Mouse (Mus musculus) kidney, embryonic 14.5 days (tissue): ENCODE results near the gene Kcnq2. TPM values are rescaled to one million over a fixed set of nuclear protein-coding genes. Genes with fewer than 3 reads are reported as not detected.
A peak's percentile ranks its signal among the peaks of the same experiment; 100 is the strongest.

Experiments used
- ATAC-seq: fragments of 200-750 bp; cut with Nextera tagmentation; 2 replicates; pipeline ENCODE4 v1.8.0; 2017; ENCODE audit warnings: moderate number of reproducible peaks, mild to moderate bottlenecking, moderate TSS enrichment, moderate library complexity; ENCODE audit not compliant: low FRiP score, low TSS enrichment
- H3K27ac ChIP-seq: fragments of 300-500 bp; sonication (generic); 2 replicates; pipeline ENCODE4 v1.5.1; 2014; ENCODE audit warnings: low read depth, mild to moderate bottlenecking, low read length, moderate library complexity, mixed read lengths
- H3K27me3 ChIP-seq: fragments of 300-500 bp; sonication (generic); 2 replicates; pipeline ENCODE4 v1.6.1; 2014; ENCODE audit warnings: mild to moderate bottlenecking, low read length; ENCODE audit not compliant: control insufficient read depth, insufficient read depth
- H3K36me3 ChIP-seq: fragments of 300-500 bp; sonication (generic); 2 replicates; pipeline ENCODE4 v1.6.1; 2014; ENCODE audit warnings: low read length, mixed read lengths; ENCODE audit not compliant: control insufficient read depth, insufficient read depth
- H3K4me1 ChIP-seq: fragments of 300-500 bp; sonication (generic); 2 replicates; pipeline ENCODE4 v1.6.1; 2014; ENCODE audit warnings: low read length, mixed read lengths; ENCODE audit not compliant: control insufficient read depth, insufficient read depth
- H3K4me2 ChIP-seq: fragments of 300-500 bp; sonication (generic); replicated peaks from 2 replicates; pipeline ENCODE4 v1.6.1; 2014; ENCODE audit warnings: low read depth, mild to moderate bottlenecking, low read length
- H3K4me3 ChIP-seq: fragments of 300-500 bp; sonication (generic); 2 replicates; pipeline ENCODE4 v1.5.1; 2014; ENCODE audit warnings: mild to moderate bottlenecking, low read length
- H3K9ac ChIP-seq: fragments of 300-500 bp; sonication (generic); 2 replicates; pipeline ENCODE4 v1.6.1; 2014; ENCODE audit warnings: low read depth, mild to moderate bottlenecking, low read length, moderate library complexity
- H3K9me3 ChIP-seq: fragments of 300-500 bp; sonication (generic); 2 replicates; pipeline ENCODE4 v1.6.1; 2016; ENCODE audit warnings: low read length; ENCODE audit not compliant: control insufficient read depth
- WGBS: fragments of 180-500 bp; shearing (Covaris S2); extraction: QIAGEN DNeasy Blood & Tissue Kit; methylation state at CpG from one replicate; pipeline ENCODE4 v1.1.7; 2014; 5-methylcytosine and 5-hydroxymethylcytosine counted together
- polyA plus RNA-seq: library from polyadenylated mRNA; unstranded; fragments of >200 nt; fragmentation: Nextera tagmentation; extraction: Ambion mirVana; gene quantifications from 2 replicates; pipeline ENCODE4 v1.2.1, GENCODE M21; 2014

Kcnq2 gene
- polyA plus RNA-seq, 1 experiment from 2014 or later = not detected

DNA sequence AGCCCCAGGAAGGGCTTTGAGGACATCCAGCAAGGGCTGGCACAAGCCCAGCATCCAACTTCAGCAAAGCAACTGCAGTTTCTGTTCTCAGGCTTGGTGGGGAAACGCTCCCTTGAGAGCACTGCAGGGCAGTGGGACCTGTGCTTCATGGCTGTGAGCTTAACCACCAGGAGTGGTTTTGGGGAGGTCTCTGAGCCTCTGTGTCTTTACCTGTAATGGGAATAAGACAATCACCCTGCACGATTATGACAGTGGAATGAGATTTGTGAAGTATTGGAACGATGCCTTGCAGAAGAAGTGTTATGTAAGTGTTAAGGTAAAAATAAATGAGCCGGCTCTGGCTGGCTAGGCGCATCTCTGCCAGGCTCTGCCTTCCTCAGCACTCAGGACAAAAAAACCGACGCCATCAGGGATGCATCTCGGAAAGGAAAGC, 7.6 kb upstream of the Kcnq2 start:
- WGBS = 60% methylated on average over 8 of the region's 8 CpGs
- ATAC-seq = no peak
- H3K4me1 ChIP-seq = no peaks in the 10 kb centered on the region
- no peaks in the 10 kb centered on the region for H3K36me3 ChIP-seq
- H3K27me3 ChIP-seq = peaks cover 15% of the 10 kb centered on the region
- no peaks in the 10 kb centered on the region for H3K9me3 ChIP-seq
- H3K4me3 ChIP-seq = no peak overlapping the region
- no peak overlapping the region for H3K27ac ChIP-seq
- H3K4me2 ChIP-seq = no peak overlapping the region
- no peak overlapping the region for H3K9ac ChIP-seq

DNA sequence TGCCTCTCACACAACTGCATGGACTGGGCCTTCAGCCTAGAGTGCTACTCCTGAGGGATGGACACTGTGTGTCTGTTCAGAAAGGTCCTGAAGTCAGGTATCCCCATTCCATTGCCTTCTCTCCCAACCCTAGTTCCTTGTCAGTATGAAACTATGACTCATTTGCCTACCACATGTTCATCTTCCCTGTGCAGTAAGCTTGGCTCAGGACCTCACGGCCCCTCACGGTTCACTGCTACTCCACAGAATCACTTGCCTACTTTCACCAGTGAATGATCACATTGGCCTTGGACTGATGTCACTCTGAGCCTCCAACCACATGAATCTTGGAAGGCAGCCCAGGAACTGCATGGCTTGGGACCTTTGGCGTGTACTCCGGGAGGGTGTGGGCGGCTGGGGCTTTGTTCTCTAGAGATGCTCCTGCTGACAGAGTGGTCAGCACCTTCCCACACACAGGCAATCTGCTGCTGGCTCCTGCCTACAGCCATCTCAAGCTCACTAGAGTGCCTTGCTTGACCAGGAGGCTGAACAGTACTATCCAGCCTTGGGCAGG, 4.6 kb upstream of the Kcnq2 start:
- H3K27me3 ChIP-seq = peaks cover 28% of the 10 kb centered on the region
- no peak for ATAC-seq
- no peaks in the 10 kb centered on the region for H3K36me3 ChIP-seq
- no peak overlapping the region for H3K9ac ChIP-seq
- WGBS = 89% methylated on average over 5 of the region's 5 CpGs
- H3K4me2 ChIP-seq = no peak overlapping the region
- H3K9me3 ChIP-seq = no peaks in the 10 kb centered on the region
- H3K27ac ChIP-seq = no peak overlapping the region
- no peaks in the 10 kb centered on the region for H3K4me1 ChIP-seq
- no peak overlapping the region for H3K4me3 ChIP-seq

DNA sequence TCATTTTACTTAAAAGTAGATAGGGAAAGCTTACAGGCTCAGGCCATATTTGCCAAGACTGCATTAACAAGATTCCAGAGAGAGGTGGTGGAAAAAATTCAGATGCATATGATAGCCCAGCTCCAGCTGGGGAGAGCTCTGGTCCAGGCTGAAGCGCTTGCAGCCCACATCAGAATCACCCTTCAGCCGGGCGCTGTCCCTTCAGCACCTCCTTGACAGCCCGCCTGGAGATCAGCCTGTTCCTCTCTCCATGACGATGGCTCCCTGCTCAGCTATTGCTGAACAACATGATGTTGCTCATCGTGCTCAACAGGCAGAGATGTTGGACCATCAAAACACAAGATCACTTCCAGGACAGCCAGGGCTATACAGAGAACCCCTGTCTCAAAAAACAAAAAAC, 1.8 kb upstream of the Kcnq2 start:
- Histone ChIP-seq H3K36me3 (no peaks in the 10 kb centered on the region), H3K4me2 (no peak overlapping the region), H3K27me3 (peaks cover 56% of the 10 kb centered on the region), H3K27ac (no peak overlapping the region), H3K4me3 (no peak overlapping the region), H3K9me3 (no peaks in the 10 kb centered on the region), H3K9ac (no peak overlapping the region), H3K4me1 (0 out of 2 replicates have a peak, but pooled peaks cover 3% of the 10 kb centered on the region)
- no peak for ATAC-seq
- 3% methylated on average over 6 of the region's 6 CpGs for WGBS

DNA sequence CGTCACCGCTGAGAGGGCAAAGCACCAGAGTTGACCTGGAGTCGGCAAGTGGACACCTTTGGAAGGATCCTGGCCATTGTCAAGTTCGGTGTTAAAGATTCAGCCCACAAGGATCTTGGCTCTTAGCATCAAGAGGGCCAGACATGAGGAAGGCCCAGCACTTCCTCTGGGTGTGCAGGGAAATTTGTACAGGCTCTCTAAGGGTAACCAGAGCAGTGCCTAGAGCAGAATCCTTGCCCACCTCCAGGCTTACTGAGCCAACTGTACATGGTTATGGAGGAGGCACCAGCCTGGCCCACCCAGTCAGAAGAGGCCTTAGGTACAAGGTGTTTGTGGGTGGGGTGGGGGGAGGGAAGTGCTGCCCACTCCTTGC, 332 bp upstream of the Kcnq2 start:
- Histone ChIP-seq H3K4me3 (peak overlapping the region; percentile 38; the same call in 1 of the 2 replicates), H3K4me1 (0 out of 2 replicates have a peak, but pooled peaks cover 3% of the 10 kb centered on the region), H3K4me2 (no peak overlapping the region; the same call in 1 of the 2 replicates), H3K9me3 (no peaks in the 10 kb centered on the region), H3K27ac (no peak overlapping the region), H3K27me3 (peaks cover 61% of the 10 kb centered on the region), H3K9ac (no peak overlapping the region), H3K36me3 (no peaks in the 10 kb centered on the region)
- 7% methylated on average over 4 of the region's 4 CpGs for WGBS
- ATAC-seq = no peak

DNA sequence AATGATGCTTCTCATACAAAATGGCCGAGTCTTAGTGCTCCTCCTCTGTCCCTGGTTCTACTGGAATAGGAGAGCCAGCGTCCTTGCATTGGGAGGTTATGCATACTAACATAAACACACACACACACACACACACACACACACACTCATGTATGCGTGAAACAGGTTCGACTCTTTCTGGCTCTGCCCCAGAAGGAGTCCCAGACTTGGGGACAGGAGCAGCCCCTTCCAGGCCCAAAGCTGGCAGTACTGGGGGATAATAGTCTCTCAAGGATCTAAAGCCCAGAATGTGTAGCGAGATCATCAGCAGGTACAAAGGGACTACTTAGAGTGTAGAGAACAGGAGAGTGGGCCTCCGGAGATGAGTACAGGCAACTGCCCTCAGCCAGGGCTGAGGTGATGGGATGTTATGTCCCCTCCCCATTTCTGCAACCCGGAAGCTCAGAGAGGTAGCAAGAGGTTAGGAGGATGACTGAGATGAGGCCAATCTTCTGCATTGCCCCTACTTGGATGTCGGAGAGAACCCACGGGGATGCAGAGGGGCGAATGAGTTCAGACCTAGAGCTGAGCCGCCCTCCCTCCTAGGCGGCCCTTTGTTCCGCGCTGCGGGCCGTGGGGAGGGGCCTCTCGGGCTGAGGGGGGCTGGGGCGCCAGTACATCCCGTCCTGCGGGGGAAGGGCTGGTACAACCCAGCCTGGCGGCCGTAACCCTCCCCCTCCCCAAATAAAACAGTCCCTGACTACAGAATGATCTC, 1.1 kb downstream of the Kcnq2 start:
- WGBS = 9% methylated on average over 21 of the region's 22 CpGs
- Histone ChIP-seq H3K27ac (no peak overlapping the region), H3K9ac (no peak overlapping the region), H3K27me3 (peaks cover 56% of the 10 kb centered on the region), H3K4me3 (peak overlapping the region; percentile 38), H3K4me2 (peak overlapping the region; percentile 62), H3K4me1 (0 out of 2 replicates have a peak, but pooled peaks cover 3% of the 10 kb centered on the region), H3K9me3 (no peaks in the 10 kb centered on the region), H3K36me3 (no peaks in the 10 kb centered on the region)
- ATAC-seq = peak; percentile 80; the same call in 1 of the 2 replicates

DNA sequence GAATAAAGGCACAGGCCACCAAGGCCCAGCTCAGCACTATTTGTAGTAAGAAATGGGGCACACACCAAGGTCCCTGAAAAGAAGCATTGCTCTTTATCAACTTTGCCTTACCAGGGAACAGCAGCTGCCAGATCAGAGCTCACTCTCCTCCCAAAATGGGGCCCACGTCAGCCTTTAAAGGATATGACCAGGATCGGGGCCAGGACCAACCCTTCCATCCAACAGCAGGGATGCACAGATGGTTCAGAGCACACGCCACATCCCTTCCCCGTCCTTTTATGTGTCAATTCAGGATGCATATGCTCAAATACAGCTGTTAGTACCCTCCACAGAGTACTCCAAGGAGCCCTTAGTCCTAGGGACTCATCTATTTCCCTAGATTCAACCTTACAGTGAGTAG, 4.9 kb downstream of the Kcnq2 start:
- Histone ChIP-seq H3K36me3 (no peaks in the 10 kb centered on the region), H3K4me3 (no peak overlapping the region), H3K27ac (no peak overlapping the region), H3K4me1 (0 out of 2 replicates have a peak, but pooled peaks cover 3% of the 10 kb centered on the region), H3K9ac (no peak overlapping the region), H3K27me3 (peaks cover 37% of the 10 kb centered on the region), H3K9me3 (no peaks in the 10 kb centered on the region), H3K4me2 (no peak overlapping the region)
- ATAC-seq = no peak
- 72% methylated on average over 4 of the region's 4 CpGs for WGBS

DNA sequence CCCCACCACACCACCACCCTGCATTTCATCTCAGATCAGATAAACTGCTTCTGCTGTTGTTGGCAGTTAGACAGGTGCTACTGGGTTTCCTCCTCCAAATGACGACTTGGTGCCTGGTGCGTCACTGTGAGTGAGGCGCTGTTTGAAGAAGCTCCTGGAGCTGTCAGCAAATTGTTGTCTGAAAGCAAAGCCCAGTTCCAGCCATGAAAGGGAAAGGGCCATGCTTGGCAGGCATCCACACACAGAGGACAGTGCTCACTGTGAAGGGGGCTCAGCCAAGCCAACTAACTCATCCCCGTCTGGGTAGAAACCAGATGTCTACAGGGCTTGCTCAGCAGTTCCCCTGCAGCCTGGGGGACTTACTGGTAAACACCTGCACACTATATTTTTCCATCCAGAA, 6.1 kb downstream of the Kcnq2 start:
- Histone ChIP-seq H3K4me2 (no peak overlapping the region), H3K9me3 (no peaks in the 10 kb centered on the region), H3K36me3 (no peaks in the 10 kb centered on the region), H3K9ac (no peak overlapping the region), H3K27me3 (peaks cover 25% of the 10 kb centered on the region), H3K27ac (no peak overlapping the region), H3K4me3 (no peak overlapping the region), H3K4me1 (no peaks in the 10 kb centered on the region)
- no peak for ATAC-seq
- 84% methylated on average over 4 of the region's 4 CpGs for WGBS

DNA sequence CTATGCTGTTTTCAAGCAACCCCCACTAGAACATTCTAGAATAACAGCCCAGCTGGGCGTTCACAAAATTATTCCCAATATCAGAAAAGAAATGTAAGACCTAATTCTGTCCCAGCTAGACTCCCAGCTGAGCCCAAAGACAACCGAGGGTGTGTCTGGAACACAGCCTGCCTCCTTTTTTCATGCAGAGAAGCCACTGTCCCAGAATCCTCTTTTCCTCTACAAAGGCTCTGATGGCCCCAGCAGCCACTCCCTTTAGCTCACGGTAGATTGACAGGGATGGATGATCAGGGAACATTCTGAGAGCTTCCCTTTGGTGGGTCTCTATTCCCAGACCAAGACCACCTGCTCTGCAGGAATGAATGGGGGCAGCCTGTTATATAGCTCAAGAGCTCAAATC, 7.3 kb downstream of the Kcnq2 start:
- no peak overlapping the region for H3K4me3 ChIP-seq
- H3K36me3 ChIP-seq = no peaks in the 10 kb centered on the region
- no peak overlapping the region for H3K27ac ChIP-seq
- H3K9me3 ChIP-seq = no peaks in the 10 kb centered on the region
- ATAC-seq = no peak
- no peak overlapping the region for H3K4me2 ChIP-seq
- no peaks in the 10 kb centered on the region for H3K4me1 ChIP-seq
- 45% methylated on average over 3 of the region's 3 CpGs for WGBS
- H3K27me3 ChIP-seq = peaks cover 13% of the 10 kb centered on the region
- H3K9ac ChIP-seq = no peak overlapping the region

DNA sequence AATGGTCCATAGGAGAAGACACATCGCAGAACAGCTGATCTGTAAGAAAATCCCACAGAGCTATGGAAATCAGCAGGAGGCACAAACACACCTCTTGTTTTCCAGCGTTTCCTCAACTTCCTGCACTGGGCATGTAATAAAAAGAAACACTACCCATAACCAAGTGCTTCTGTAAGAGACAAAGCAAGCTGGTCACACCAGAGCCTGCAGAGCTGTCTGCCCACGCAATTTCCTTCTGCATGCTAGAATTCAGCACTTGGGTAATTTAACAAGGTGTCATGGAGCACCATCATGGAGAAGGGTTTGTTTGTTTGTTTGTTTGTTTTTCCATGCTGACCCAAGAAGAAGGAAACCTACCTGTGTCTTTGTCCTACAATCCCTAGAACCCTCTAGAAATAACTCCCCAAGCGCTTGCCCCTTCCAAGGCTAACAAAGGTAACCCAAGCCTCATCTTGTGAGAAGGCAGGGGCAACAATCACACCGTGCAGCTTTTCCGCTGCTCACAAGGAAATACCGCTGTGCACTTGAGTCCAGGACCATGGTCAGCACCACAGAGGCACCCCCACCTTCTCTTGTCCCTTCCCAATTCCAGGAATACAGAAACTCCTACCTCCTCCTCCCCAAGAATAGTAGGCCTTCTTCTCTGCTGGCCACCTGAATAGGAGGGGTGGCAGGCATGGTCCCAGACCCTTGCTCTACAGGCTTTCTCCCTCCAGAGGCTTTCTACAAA, 9.2 kb downstream of the Kcnq2 start:
- H3K27ac ChIP-seq = no peak overlapping the region
- no peak for ATAC-seq
- 40% methylated on average over 7 of the region's 7 CpGs for WGBS

More for the DNA sequence above, 9.2 kb downstream of the Kcnq2 start:
- Histone ChIP-seq H3K27me3 (no peaks in the 10 kb centered on the region), H3K4me3 (no peak overlapping the region), H3K36me3 (no peaks in the 10 kb centered on the region), H3K9me3 (no peaks in the 10 kb centered on the region), H3K4me2 (no peak overlapping the region), H3K9ac (no peak overlapping the region), H3K4me1 (no peaks in the 10 kb centered on the region)
